Mouse (Mus musculus) spleen, postnatal 14 days (tissue): ENCODE measurements around the gene Olfr1395.
"Not testable (repeated sequence)": the region's sequence is repeated elsewhere in the genome, so short reads cannot be mapped to it uniquely, and the experiment has no call there.

Source experiments
- DNase-seq, 2 experiments: peaks; one replicate each; pipeline ENCODE4 v3.0.0; 2021 to 2022; ENCODE audit warnings: low spot score in 2 of 2

Olfr1395 gene

DNA sequence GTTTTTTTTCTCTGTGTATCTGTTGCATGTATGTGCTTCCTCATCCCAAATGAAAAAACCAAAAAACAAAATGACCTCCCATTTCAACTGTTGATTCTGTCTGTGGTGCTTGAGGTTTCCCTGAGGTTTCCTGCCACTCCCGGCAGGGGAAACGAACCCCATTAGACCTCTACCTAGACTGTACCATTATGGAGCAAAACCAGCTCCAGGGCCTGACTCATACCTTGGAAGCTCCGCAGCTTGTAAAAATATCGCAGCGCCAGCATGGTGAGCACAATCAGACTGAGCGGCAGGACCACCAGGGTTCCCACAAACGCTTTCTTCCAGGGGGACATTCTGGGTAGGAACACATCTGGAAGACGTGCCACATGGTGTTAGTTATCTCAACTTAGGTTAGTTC lies 33.3 kb downstream of the Olfr1395 start:
- no peak for DNase-seq

DNA sequence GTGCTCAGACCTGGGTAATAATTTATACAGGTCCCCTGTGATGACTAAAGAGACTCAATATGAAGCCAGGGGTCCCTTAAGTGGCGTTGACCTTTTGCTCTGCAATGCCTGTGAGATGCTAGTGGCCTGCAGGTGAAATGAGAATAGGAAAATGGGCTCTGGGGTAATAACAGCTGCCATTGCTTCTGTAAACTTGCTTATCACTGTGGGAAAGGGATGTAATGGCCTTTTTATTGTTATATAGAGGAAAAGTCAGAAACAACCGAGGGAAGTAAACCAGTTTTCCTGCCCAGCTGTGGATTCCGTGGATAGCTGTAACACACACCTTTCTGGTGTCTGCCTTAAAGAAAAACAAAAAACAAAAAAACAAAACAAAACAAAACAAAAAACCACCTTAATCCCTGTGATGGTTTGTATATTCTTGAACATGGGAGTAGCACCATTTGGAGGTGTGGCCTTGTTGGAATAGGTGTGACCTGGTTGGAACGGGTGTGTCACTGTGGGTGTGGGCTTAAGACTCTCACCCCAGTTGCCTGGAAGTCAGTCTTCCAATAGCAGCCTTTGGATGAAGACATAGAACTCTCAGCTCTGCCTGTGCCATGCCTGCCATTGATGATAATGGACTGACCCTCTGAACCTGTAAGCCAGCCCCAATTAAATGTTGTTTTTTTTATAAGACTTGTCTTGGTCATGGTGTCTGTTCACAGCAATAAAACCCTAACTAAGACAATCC lies 34.1 kb downstream of the Olfr1395 start:
- not testable (repeated sequence) for DNase-seq

DNA sequence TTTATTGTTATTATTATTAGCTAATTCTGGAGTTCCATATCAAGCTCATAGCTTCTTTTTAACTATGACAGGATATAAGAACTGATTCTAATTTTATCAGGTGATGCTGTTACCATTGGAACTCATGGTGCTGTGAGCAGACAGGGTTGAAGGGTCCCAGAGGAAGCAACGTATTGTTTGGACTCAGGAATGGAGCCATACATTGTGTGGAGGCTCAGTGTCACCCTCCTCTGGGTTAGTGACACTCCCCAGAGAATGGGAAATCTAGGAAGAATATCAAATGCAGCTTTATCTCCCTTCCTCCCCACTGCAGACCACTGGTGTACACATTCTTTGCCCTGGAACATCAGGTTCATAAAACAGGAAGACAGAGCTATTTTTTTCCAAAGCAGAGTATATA lies 41.1 kb downstream of the Olfr1395 start:
- no peak for DNase-seq

DNA sequence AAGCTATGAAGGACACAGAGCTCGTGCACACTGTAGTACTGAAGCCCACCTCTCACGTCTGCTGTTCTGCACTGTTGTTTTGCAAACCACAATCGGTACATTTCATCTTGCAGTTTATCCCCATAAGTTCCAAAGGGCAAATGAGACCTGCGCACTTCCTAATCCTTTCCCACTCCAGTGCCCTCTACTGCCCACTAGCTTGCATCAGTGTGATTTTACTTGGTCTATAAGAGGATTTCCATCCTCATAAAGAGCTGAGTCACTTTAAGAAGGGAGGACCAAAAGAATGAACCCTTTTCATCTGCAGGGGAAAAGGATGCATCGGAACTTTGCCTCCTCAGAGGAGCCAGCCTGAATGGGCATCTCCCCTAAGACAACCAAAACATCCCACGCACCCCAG lies 44.4 kb downstream of the Olfr1395 start:
- no peak for DNase-seq

DNA sequence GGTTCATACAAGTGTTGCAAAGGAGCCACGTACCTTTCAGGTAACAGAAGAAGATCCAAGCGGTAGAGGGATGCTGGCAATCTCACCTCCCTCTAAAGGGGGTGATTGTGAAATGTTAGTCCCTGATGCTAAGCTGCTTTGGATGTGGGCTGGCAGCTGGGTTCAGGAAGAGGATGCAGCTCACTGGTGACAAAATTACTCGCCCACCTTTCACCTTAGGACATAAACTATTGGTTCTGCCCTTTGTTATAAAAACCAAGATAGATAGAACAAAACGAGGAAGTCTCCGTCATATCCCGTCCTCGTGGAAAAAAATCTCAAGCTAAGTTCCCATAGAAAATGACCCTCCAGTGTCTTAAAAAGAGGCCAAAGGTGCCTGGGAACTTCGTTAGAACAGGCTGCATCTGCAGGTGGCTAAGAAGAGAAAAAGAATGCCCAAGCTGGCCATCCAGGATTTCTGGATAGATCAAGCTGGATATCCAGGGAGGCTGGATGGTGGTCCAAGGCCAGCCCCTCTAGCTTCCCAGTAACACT lies 44.9 kb downstream of the Olfr1395 start, which contains the start of gene Btnl9:
Btnl9 (minus strand) TSS at position 205 of the 534 bp plus-strand sequence.
- no peak for DNase-seq

DNA sequence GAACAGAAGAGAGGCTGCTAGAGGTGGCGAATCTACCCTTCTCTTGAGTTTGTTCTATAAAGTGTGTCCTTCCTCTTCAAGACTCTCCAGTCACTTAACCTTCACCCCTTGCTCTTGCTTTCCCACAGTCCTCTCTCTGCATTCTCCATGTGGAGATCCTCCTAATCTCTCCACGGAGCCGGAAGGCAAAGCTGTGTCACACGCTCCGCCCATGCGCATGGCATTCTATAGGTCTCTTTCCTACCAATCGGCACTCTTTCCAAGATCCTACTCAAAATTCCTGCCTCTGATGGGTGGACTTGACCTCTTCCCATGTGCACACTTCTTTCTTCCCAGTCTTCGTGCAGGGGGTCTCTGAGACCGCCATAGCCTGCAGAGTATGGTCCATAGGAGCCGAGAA lies 45.6 kb downstream of the Olfr1395 start:
- no peak for DNase-seq

DNA sequence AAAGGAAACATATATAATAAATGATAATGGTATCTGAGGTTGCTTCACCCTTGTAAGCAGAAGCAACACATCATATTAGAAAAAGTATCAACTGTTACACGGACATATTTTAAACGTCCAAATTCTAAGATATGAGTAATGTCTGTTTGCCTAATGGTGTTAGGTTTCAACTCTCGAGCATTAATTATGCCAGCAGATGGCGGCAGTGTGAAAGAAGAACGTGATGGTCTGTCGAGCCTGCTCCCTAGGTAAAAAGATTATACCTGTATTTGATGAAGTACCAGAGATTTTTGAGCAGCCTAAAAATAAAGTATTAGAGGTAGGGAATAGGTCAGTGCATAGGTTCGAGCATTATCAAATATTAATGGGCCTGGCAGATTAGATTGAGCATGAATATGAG lies 47.7 kb downstream of the Olfr1395 start:
- DNase-seq: peak; percentile 32 to 71

DNA sequence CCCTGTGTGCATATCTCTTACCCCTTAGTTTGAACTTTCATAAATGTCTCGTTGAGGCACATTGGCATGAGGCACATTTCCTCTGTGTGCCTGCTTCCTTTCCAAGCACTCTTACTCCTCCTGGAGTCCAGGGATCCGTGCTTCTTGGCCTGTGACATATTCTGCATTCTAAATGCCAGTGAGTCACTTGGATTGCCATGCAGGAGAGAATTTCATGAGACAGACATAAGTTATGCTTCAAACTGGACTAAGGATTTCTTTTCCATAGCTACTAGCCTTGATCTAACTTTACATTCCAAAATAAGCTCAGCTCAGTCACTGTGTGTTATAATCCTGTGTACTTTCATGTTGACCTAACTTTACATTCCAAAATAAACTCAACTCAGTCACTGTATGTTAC lies 49.0 kb downstream of the Olfr1395 start:
- DNase-seq: no peak

DNA sequence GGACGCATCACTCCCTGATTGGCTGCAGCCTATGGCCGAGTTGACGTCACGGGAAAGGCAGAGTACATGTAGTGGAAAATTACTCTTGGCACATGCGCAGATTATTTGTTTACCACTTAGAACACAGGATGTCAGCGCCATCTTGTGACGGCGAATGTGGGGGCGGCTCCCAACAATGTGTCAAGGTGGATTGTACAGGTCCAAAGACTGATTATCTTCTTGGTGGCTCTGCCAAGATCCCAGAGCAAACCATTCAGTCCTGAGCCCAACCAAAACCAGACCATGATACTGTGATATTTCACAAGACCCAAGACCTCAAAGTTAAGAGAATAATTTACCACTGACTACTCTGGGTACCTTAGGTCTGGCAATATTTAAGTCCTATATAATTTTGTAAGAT lies 52.7 kb downstream of the Olfr1395 start:
- not testable (repeated sequence) for DNase-seq

DNA sequence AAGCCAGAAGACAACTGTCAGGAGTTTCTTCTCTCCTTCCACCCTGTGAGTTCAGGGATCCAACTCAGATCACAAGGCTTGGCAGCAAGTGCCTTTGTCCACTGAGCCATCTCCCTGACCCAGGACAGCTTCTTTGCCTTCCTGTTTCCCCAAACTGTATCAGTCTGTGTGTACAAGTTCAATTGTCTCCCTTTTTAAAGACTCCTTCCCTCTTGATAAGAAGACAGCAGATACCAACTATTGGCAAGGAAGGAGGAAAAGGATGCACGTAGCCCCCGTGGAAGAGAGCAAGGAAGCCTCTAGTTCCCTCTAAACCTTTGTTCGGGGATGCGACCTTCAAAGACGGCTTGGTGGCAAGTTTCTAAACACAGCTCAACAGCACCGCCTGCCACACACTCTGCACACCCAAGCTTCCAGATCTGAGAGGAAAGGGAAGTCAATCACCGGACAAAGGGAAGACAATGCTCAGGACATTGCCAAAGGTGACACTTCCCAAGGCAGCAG lies 53.8 kb downstream of the Olfr1395 start:
- DNase-seq: no peak
